Mouse (Mus musculus) ovary, adult 18-20 months (tissue): Measurements from ENCODE around the gene Gm19684.
"Not testable (repeated sequence)": the region's sequence is repeated elsewhere in the genome, so short reads cannot be mapped to it uniquely, and the experiment has no call there.

ENCODE experiments used
- DNase-seq: peaks from one replicate; pipeline ENCODE4 v3.0.0; 2022; ENCODE audit warnings: low spot score, mixed read lengths

The Gm19684 gene

DNA sequence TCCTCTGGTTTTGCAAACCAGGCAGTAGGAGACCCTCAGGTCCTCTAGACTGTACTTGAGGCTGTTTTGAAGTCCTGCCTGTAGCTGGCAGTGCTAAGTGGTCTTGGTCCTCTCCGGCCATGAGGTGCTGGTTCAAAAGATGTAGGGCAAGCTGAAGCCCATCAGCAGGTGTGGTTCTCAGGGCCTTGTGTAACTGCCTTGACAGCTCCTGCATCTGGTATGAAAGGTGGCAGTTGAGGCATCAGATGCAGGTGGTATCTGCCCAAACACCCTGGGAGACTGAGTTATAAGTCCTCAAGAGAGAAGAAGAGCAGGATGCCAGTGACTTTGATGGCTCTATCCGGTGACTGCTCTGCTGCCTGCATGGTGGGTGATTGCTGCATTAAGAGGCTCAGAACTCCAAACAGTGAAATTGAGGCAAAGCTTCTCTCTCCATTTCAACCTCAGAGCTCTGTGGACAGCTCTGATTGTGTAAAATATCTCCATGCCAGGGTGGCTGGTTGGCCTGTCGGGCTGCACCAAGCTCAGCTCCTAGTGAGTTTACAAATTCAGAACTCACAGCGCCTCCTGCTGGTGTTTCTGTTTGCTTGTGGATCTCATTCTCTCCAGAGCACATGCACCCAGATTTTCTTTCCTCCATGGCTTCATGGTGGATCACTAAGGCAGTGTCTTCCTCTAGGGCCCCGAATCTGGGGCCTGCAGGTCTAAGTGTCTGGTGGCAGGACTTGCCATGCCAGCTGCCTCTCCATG, 10.2 kb downstream of the Gm19684 start:
- no peak for DNase-seq

DNA sequence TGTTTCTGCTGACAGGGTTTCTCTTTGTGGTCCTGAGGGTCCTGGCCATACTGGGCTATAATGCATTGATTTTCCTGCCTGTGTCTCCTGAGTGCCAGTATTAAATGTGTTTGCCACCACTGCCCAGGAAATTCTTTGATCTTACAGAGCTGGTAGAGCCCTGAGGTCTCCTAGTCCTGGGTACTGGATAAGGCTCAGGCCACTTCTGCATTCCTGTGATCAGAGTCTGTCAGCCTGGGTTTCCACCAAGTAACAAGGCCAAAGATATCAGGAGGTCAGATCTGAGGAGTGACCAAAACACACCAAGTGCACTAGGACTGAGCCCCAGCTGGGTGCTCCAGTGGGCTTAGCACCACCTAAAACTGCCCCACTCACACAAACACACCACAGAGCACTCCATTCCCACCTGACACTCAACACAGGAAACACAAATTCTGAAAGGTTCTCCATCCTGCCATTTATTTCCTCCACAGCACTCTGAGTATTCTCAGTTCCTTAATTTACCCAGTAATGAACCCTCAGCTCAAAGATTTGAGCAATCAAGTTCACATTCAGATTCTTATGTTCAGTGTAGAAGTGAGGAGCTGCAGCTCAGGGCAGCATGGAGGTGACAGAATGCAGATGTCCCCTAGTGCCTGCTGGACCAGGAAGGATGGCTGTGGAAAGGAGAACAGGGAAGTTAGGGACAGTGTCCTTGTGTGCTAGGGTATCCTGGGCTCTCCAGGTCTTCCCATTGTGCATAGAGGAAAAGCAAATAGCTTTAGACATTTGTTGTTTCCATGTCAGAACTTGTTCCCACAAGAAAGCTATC, 14.1 kb downstream of the Gm19684 start:
- DNase-seq = not testable (repeated sequence)

GRCm38 (mm10) chr17:36136299-36136848, 14.9 kb downstream of the Gm19684 start:
- DNase-seq = not testable (repeated sequence)

GRCm38 (mm10) chr17:36145111-36145860, 23.8 kb downstream of the Gm19684 start:
- DNase-seq = no peak

DNA sequence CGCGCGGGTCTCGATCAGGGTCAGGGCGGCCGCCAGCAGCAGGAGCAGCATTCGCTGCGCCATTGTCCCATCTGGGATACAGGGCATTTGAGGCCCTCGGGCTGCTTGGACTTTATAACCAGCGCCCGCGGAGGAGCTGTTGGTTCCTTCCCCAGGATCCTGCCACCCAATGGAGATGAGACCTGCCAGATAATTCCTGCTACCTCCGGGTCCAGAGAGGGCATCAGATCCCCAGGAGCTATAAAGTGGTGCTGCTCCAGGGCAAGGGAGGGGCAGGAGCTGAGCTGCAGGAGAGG, 24.3 kb downstream of the Gm19684 start:
- not testable (repeated sequence) for DNase-seq

DNA sequence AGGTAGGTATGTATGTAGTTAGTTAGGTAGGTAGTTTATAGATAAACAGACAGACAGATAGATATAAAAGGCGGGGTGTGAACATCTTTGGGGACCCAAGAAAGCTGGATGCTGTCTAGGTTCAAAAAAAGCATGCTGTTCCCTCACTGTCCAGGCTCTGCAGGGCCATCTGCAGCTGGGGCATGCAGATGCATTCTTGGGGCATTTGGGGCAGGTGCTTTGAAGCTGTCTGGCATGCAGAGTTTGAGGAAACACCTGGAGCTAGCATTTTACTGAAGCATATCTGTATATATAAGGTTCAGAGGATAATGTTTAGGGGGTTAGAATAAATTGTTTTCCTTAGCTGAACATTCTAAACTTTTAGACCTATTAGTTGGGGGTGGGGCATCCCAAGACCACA, 25.5 kb downstream of the Gm19684 start:
- DNase-seq = not testable (repeated sequence)

DNA sequence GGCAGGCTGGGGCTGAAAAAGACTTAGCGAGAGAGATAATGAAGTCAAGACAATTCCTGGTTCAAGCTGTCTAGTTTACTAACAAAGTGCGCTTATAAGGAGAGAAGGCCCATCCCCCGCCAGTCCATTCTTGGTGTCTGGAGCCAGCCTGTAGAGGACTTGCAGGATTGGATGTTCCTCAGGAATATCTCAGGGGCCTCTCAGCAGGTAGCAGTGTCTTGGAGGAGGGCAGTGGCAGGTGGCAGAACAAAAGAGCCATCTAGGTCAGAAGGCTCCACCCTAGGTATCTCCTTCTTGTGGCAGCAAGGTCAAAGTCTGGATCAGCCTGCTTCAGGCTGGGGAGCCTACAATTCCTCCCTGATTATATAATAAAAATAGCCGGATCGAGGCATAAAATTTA, 27.0 kb downstream of the Gm19684 start:
- not testable (repeated sequence) for DNase-seq

DNA sequence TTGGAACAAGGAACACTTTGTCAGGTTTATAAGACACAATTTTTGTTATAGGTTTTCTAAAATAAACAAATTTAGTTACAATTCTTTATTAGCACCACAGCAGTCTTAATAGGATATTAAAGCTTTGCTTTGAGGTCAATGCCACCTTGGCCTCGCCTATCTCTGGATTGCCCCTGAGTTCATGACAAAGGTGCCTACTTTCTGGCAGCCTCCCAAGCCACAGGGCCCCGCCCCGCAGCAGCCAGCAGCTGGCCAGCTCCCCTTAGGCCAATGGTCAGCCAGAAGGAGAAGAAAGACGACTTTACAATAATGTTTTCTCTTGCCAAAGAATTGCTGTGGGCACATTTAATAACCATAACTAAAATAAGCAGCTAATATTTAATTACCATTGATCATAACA, 29.7 kb downstream of the Gm19684 start:
- DNase-seq = not testable (repeated sequence)

DNA sequence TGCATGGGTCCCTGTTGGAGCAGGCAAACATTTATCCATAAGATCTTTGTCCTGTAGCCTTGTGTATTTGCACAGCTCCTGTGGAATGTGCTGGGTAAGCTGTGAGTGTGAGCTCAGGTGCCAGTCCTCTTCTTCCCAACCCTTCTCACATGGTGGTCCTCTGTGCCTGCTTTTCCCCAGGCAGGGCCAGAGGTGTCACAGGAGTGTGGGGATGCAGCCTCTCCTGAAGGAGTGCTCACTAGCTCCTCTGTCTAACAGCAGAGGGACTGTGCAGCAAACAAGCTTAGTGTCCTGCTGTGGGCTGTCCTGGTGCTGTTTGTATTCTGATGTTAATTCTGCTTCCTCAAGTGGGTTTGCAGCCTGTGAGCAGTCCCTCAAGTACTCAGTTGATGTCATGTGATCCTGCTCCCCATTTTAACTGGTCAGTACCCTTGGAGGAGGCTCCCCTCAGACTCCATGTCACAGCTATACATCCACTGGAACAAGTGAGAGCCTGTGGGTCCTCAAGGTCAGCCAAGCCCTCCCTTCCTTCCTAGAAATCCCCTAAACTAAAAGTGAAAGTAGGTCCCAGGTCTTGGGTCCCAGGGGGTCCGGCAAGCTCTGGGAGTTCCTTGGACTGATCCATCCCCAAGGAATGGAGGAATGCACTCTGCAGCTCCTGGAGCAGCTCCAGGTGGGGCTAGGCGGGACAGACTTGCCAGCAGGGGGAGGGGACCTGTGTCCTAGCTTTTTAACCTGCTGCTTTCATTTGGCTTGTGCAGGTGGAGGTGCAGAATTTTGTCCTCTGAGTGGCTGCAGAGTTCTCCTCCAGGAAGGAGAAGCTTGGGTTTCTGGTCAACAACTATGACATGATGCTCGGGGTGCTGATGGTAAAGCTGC, 33.0 kb downstream of the Gm19684 start:
- DNase-seq = no peak

- not testable (repeated sequence) for DNase-seq
Measured at GRCm38 (mm10) chr17:36157782-36158181, 36.3 kb downstream of the Gm19684 start.

DNA sequence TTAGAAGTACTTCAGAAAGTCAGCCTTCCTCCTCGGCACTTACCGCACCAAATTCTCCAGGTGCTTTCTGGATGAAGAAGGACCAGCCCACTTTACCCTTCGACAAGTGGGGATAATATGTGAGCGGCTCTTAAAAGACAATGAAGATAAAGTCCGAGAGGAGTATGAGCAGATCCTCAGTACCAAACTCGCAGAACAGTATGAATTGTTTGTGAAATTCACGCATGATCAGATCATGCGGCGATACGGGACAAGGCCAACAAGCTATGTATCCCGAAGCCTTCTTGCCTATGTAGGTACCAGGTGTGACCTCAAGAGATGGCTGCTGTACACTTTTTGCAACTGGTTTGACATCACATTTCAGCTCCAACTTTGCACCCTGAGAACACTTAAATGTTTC, 36.8 kb downstream of the Gm19684 start:
- DNase-seq = not testable (repeated sequence)

DNA sequence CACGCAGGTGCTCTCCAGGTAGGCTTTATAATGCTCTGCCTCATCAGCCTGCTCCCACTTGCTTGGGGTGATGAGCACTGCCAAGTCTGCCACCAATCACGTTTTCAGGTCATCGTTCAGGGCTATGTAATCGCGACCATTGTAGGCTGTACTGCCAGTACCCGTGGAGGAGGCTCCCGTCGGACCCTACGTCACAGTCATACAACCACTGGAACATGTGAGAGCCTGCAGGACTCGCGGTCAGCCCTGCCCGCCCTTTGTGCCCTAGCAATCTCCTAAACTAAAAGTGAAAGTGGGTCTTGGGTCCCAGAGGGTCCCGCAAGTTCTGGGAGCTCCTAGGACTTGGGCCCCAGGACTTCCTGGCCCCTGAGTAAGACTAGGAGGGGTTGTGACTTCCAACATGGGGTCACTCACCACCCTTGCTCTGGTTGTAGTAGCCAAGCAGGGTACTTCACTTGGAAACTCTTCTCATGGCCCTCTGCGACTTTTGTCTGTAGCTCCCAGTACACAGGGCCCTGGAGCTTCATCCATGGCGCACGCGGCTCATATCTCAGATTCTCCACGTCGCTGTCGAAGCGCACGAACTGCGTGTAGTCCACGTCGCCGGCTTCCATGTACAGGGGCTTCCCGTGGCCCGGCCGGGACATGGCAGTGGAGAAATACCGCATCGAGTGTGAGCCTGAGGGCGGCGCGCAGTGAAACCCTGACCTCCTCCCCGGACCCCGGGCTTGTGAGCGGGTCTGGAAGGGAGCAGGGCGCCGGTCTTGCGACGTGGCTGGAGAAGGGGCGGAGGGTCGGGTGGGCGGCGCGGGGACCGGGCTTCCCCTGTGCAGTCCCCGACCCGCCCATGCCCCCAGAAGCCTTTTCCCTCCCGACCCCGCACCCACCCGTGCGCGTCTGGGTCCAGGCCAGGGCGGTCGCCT, 39.9 kb downstream of the Gm19684 start:
- no peak for DNase-seq

DNA sequence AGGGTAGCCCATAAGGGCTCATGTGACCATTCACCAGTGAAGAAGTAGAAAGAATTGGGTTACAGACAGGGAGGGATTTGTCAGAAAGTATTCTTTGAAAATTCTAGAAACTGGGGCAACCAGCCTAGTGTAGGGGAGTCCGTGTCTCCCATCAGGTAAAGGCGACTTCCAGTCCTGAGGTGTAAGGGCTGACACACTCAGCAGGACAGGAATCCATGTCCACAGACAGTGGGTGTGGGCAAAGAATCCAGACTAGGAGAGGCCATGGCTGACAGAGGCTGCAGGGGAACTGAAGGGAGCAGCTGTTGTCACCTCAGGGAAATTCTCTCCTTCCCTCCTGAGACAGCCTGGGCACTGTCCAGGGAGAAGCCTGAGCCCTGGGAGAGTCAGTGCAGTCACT, 45.4 kb downstream of the Gm19684 start:
- not testable (repeated sequence) for DNase-seq

DNA sequence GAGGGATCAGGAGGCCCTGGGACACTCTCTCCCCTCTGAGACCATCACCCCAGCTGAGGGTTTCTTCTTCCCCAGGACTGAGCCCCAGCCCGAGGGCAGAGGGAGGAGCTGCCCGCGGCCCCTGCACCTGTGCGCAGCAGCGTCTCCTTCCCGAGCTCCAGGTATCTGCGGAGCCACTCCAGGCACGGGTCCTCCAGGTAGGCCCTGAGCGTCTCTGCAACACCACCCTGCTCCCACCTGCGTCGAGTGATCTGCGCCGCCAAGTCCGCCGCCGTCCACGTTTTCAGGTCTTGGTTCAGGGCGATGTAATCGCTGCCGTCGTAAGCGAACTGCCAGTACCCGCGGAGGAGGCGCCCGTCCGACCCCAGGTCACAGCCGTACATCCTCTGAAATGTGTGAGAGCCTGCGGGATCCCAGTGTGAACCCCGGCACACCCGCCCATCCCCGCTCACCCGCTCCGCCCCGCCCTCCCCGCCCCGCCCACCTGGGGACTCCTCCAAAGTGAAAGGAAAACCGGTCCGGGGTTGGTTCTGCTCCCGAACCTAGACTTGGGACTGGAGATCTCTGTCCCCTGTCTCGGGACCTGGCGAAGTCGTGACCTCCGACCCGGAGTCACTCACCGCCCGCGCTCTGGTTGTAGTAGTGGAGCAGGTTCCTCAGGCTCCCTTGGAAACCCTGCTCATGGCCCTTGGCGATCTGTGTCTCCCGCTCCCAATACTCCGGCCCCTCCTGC, 46.0 kb downstream of the Gm19684 start:
- no peak for DNase-seq

DNA sequence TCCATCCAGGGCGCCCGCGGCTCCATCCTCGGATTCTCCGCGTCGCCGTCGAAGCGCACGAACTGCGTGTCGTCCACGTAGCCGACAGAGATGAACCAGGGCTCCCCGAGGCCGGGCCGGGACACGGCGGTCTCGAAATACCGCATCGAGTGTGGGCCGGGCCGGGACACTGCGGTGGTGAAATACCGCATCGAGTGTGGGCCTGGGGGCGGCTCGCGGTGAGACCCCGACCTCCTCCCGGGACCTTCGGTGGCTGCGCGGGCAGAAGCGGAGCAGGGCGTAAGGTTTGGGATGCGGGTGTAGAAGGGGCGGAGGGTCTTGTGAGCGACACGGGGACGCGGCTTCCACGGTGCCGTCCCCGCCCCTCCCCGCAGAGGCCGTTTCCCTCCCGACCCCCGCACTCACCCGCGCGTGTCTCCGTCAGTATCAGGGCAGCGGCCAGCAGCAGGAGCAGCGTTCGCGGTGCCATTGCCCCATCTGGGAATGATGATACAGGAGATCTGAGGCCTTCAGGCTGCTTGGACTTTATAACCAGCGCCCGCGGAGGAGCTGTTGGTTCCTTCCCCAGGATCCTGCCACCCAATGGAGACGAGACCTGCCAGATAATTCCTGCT, 46.7 kb downstream of the Gm19684 start, which contains the start of gene Gm8909:
Gene Gm8909 (minus strand): TSS at position 499 of the 614 bp plus-strand sequence.
- DNase-seq = no peak

DNA sequence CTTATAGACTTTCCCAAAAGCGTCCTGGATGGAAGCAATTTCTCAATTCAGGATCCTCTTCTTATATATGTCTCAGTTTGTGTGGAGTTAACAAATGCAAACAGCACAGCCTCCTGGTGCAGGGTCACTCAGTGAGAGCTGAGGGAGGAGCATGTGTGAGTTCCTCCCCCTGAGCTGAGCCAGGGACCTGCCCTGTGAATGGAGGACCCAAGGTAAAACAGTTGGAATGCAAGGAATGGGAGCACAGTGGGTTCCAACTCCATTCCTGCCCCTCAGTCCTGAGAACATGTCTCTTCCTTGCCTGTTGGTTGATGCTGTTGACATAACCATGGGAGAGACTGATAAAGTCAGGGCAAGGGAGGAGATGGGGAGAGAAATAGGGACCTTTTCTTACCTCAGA, 47.6 kb downstream of the Gm19684 start:
- DNase-seq = not testable (repeated sequence)

- no peak for DNase-seq
Measured at GRCm38 (mm10) chr17:36169753-36170152, 48.3 kb downstream of the Gm19684 start.

GRCm38 (mm10) chr17:36170287-36170814, 48.9 kb downstream of the Gm19684 start:
- DNase-seq = no peak

DNA sequence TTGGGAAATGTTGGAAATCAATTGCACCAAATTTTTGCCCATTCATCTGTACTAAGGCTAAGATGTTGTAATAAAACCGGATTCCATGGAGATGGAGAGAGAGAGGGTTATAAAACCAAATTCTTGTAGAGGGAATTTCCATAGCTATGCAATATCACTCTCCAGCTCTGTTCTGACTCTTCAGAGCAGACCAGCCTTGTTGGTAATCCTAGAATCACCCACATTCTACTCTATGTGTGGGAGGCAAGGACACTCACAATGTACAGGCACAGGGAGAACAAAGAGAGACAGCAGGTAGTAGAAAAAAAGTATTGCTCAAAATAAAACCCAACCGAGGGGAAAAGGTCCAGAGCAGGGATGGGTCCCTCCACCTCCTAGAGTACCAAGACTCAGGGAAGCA, 54.7 kb downstream of the Gm19684 start:
- DNase-seq = not testable (repeated sequence)
